Mouse (Mus musculus): ENCODE data around the gene Lrfn2. TPM values are rescaled to one million over a fixed set of nuclear protein-coding genes. Genes with fewer than 3 reads are reported as not detected.

The Lrfn2 gene
- polyA plus RNA-seq, 1 experiment from 2014 or later, result 0.23 TPM

- Histone ChIP-seq H3K4me3 (no peak overlapping the region), H3K27me3 (ENCODE audit: low read depth, poor library complexity, severe bottlenecking) (no peaks in the 10 kb centered on the region), H3K27ac (replicated peaks) (0 out of 2 replicates have a peak overlapping the region, but pooled peaks have one; percentile 17), H3K9me3 (replicated peaks) (no peaks in the 10 kb centered on the region), H3K36me3 (no peaks in the 10 kb centered on the region), H3K4me1 (peaks cover 15% of the 10 kb centered on the region)
- no peak for DNase-seq (ENCODE audit: low spot score)
- WGBS, result 88% methylated on average over 7 of the region's 7 CpGs
These were observed 98.1 kb downstream of the Lrfn2 start for GRCm38 (mm10) chr17:49030269-49030615.

DNA sequence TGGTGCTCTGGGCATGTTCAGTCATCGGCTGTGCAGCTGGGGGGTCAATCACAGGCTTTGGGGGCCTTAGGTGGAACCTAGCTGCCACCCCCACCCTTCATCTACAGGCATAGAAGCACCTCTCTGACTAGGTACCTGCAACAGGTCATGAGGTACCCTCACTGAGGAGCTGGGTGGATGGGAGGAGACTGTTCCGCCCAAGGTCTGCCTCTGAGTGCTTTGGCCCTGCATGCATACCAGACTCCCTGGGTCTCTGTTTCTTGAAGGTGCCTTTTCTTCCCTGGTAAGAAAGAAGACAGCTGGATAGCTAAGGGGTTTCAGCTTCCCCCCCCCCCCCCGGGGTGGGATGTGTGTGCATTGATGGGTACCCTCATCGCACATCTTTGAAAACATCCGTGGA, 98.7 kb downstream of the Lrfn2 start:
- H3K27ac ChIP-seq (replicated peaks), result 0 out of 2 replicates have a peak overlapping the region, but pooled peaks have one; percentile 17
- no peaks in the 10 kb centered on the region for H3K36me3 ChIP-seq
- H3K4me1 ChIP-seq, result peaks cover 15% of the 10 kb centered on the region
- H3K4me3 ChIP-seq, result no peak overlapping the region
- no peaks in the 10 kb centered on the region for H3K9me3 ChIP-seq (replicated peaks)
- 84% methylated on average over 5 of the region's 5 CpGs for WGBS
- no peaks in the 10 kb centered on the region for H3K27me3 ChIP-seq (ENCODE audit: low read depth, poor library complexity, severe bottlenecking)
- no peak for DNase-seq (ENCODE audit: low spot score)

DNA sequence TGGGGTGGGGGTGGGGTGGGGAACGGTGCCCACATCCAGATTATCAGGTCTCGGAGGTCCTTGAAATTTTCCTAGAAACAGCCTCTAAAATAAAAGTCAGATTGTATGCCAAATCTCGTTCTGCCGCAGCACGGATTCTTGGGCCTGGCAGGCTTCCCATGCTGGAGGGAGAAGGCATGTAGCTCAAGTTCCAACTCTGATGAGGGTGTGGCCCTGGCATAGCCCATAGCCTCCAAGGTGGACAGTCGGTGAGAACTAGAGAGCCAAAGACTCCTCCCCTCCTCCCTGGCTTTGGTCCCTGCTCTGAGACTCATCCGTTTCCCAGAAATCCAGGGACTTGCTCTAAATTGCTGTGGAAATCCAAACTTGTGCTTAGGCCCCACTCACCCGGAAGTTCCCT, 99.6 kb downstream of the Lrfn2 start:
- H3K27me3 ChIP-seq (ENCODE audit: low read depth, poor library complexity, severe bottlenecking), result no peaks in the 10 kb centered on the region
- no peaks in the 10 kb centered on the region for H3K36me3 ChIP-seq
- H3K4me1 ChIP-seq, result peaks cover 15% of the 10 kb centered on the region
- no peak overlapping the region for H3K27ac ChIP-seq (replicated peaks)
- H3K4me3 ChIP-seq, result no peak overlapping the region
- no peaks in the 10 kb centered on the region for H3K9me3 ChIP-seq (replicated peaks)
- 93% methylated on average over 8 of the region's 8 CpGs for WGBS
- DNase-seq (ENCODE audit: low spot score), result no peak

GRCm38 (mm10) chr17:49033276-49033675, 101.1 kb downstream of the Lrfn2 start:
- no peak for DNase-seq (ENCODE audit: low spot score)

DNA sequence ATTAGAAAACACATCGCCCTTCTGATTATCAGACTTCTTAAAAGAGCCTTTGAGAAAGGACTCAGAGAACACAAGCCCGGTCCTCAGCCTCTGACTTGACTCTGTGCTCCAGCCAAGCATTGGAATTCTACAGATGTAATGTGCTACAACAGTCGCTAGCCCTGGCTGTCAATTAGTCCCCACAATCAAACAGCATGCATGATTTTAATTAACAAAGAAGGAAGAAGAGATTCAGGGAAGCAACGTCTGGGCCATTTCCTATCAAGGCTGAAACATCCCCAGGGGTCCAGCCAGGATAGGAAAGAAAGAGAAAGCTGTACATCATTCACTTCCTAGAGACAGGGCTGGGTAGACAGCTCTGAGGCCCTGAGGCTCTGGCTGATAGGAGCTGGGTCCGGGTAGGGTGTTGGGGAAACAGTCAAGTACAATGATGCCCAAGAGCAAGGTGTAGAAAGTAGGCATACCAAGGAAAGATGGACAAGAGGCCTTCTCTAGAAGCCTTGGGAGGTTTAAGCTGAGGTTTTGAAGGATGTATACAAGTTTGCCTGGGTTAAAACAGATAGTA, 101.6 kb downstream of the Lrfn2 start:
- WGBS, result 37% methylated on average over 5 of the region's 5 CpGs
- H3K27me3 ChIP-seq (ENCODE audit: low read depth, poor library complexity, severe bottlenecking), result no peaks in the 10 kb centered on the region
- no peak overlapping the region for H3K27ac ChIP-seq (replicated peaks)
- no peak overlapping the region for H3K4me3 ChIP-seq
- H3K9me3 ChIP-seq (replicated peaks), result no peaks in the 10 kb centered on the region
- DNase-seq (ENCODE audit: low spot score), result no peak
- H3K36me3 ChIP-seq, result no peaks in the 10 kb centered on the region
- H3K4me1 ChIP-seq, result peaks cover 15% of the 10 kb centered on the region

More at GRCm38 (mm10) chr17:49033276-49033675, 101.1 kb downstream of the Lrfn2 start:
- H3K36me3 ChIP-seq, result no peaks in the 10 kb centered on the region
- no peak overlapping the region for H3K4me3 ChIP-seq
- no peak overlapping the region for H3K27ac ChIP-seq (replicated peaks)
- no peaks in the 10 kb centered on the region for H3K9me3 ChIP-seq (replicated peaks)
- H3K4me1 ChIP-seq, result peaks cover 15% of the 10 kb centered on the region
- H3K27me3 ChIP-seq (ENCODE audit: low read depth, poor library complexity, severe bottlenecking), result no peaks in the 10 kb centered on the region

DNA sequence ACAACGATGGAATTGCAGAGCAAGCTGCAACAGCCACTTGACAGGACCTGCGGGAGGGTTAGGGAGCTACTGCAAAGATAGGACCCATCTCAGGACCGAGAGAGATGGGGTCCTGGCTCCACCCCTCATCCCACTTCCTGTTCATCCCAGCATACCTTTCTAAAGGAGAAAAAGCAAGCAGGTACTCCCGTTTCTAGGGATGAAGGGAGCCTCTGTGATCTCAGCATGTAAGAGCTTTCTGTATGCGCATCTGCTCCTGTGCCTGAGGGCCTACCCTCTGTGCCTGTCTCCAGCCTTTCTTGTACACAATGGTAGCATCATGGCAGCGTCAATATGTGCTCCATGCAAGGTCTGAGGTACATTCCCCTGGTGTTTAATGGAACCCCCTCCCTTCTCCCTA, 102.9 kb downstream of the Lrfn2 start:
- WGBS, result 71% methylated on average over 6 of the region's 6 CpGs
- H3K9me3 ChIP-seq (replicated peaks), result no peaks in the 10 kb centered on the region
- peaks cover 8% of the 10 kb centered on the region for H3K4me1 ChIP-seq
- no peaks in the 10 kb centered on the region for H3K27me3 ChIP-seq (ENCODE audit: low read depth, poor library complexity, severe bottlenecking)
- DNase-seq (ENCODE audit: low spot score), result no peak
- no peak overlapping the region for H3K4me3 ChIP-seq
- H3K36me3 ChIP-seq, result no peaks in the 10 kb centered on the region
- no peak overlapping the region for H3K27ac ChIP-seq (replicated peaks)

DNA sequence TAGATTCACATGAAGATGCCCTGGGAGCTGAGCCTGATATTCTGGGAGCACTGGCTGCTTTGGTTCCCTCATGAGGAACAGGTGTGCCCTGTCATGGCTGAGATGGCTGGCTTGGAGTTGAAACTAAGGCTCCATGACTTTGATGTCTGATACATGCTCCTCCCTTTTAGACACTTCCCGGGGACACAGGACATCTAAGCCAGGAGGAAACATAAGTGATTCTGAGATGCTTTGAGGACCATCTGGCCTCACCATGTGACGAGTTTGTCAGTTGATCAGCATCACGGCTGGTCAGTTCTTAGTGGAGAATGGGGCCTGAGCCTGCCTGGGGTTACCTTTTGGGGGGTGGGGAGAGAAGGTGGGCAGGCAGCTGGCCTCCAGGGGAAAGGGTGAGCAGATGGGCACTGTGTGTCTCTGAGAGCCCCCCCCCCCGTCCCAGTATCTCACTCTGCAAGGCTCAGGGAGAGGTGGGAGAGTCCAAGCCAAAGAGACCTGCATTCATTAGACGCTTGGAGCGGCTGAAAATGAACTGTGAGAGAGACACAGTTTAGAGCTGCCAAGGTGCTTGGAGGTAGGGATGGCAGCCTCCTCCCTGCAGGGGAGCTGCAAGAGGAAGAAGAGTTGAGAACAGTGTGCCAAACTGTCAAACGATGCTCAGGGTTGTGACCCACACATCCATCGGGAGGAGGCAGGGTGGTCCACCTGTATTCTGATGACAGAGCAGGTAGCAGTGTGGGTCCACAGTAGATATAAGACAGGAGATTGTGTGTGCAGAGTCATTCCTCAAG, 105.2 kb downstream of the Lrfn2 start:
- no peak overlapping the region for H3K4me3 ChIP-seq
- no peak for DNase-seq (ENCODE audit: low spot score)
- no peaks in the 10 kb centered on the region for H3K27me3 ChIP-seq (ENCODE audit: low read depth, poor library complexity, severe bottlenecking)
- no peaks in the 10 kb centered on the region for H3K4me1 ChIP-seq
- H3K9me3 ChIP-seq (replicated peaks), result no peaks in the 10 kb centered on the region
- no peak overlapping the region for H3K27ac ChIP-seq (replicated peaks)
- no peaks in the 10 kb centered on the region for H3K36me3 ChIP-seq
- 85% methylated on average over 8 of the region's 8 CpGs for WGBS

DNA sequence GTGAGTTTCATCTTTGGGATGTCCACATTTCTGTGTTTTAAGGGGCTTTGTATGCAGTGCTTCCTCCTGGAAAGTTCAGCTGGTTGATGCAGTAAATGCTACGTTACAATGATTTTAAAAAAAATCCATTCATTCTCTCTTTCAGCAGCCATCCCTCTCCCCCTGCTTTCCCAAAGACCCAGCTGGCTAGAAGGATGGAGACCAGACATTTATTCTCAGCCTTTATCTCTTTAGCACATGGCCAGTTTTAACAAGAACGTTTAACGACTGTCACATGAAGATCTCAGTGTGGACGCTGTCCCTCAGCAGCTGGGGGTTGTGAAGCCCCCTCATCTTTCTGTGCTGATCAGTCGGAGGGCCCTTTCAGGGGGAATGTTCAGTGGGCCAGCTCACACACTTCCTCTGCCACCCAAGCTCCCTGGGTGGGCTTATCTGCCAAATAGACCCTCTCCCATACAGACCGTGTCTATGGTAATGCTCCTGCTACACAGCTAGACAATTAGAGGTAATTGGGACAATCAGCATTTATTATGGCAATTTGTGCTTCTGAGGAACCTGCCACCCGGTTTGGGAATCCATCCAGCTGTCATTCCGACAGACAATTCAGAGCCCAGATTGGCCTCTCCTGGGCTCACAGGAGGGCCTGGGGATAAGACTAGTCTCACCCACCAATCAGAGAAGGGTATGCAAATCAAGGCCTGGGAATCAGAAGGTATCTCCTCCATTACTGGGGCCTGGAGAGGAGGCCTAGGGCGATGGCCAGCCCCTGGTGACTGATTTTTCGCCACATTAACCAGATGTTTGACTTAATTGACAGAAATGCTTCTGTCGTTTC, 111.8 kb downstream of the Lrfn2 start:
- Histone ChIP-seq H3K27ac (replicated peaks) (0 out of 2 replicates have a peak overlapping the region, but pooled peaks have one; percentile 18), H3K36me3 (no peaks in the 10 kb centered on the region), H3K9me3 (replicated peaks) (no peaks in the 10 kb centered on the region), H3K4me3 (no peak overlapping the region), H3K27me3 (ENCODE audit: low read depth, poor library complexity, severe bottlenecking) (no peaks in the 10 kb centered on the region), H3K4me1 (peaks cover 16% of the 10 kb centered on the region)
- DNase-seq (ENCODE audit: low spot score), result peak; percentile 38
- WGBS, result 24% methylated on average over 11 of the region's 11 CpGs

DNA sequence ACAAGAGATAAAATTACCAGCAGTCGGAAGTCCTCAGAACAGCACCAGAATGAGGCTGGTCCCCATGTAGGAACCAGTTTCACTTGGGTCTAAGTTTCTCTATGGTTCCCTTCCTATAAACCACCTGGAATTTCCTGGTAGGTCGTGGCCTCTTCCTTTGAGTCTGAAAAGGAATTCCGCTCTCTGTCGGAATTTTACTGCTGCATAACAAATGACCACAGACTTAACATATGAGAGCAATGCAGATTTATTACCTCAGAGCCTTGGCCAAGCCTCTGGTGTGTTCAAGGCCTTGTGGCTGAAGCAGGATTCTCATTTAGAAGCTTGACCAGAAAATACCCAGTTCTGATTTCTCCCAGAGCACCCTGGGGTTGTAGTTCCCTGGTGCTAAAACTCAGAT, 115.7 kb downstream of the Lrfn2 start:
- Histone ChIP-seq H3K27me3 (ENCODE audit: low read depth, poor library complexity, severe bottlenecking) (no peaks in the 10 kb centered on the region), H3K27ac (replicated peaks) (no peak overlapping the region), H3K4me3 (no peak overlapping the region), H3K36me3 (no peaks in the 10 kb centered on the region), H3K9me3 (replicated peaks) (no peaks in the 10 kb centered on the region), H3K4me1 (peaks cover 16% of the 10 kb centered on the region)
- WGBS, result 76% methylated on average over 4 of the region's 4 CpGs
- no peak for DNase-seq (ENCODE audit: low spot score)

GRCm38 (mm10) chr17:49051231-49051630, 119.1 kb downstream of the Lrfn2 start:
- WGBS, result 84% methylated on average over 11 of the region's 11 CpGs
- Histone ChIP-seq H3K27ac (replicated peaks) (no peak overlapping the region), H3K27me3 (ENCODE audit: low read depth, poor library complexity, severe bottlenecking) (no peaks in the 10 kb centered on the region), H3K4me1 (no peaks in the 10 kb centered on the region), H3K4me3 (no peak overlapping the region), H3K36me3 (no peaks in the 10 kb centered on the region), H3K9me3 (replicated peaks) (no peaks in the 10 kb centered on the region)
- DNase-seq (ENCODE audit: low spot score), result no peak

GRCm38 (mm10) chr17:49061141-49061540, 129.0 kb downstream of the Lrfn2 start:
- peaks cover 15% of the 10 kb centered on the region for H3K4me1 ChIP-seq
- H3K36me3 ChIP-seq, result no peaks in the 10 kb centered on the region
- 93% methylated on average over 8 of the region's 8 CpGs for whole genome bisulfite sequencing
- no peaks in the 10 kb centered on the region for H3K9me3 ChIP-seq (replicated peaks)
- H3K27ac ChIP-seq (replicated peaks), result no peak overlapping the region
- DNase-seq (ENCODE audit: low spot score), result no peak
- no peak overlapping the region for H3K4me3 ChIP-seq
- H3K27me3 ChIP-seq (ENCODE audit: low read depth, poor library complexity, severe bottlenecking), result no peaks in the 10 kb centered on the region

GRCm38 (mm10) chr17:49063789-49064188, 131.6 kb downstream of the Lrfn2 start:
- Histone ChIP-seq H3K4me3 (no peak overlapping the region), H3K27ac (replicated peaks) (peak overlapping the region; percentile 33; the same call in 1 of the 2 replicates), H3K9me3 (replicated peaks) (no peaks in the 10 kb centered on the region), H3K27me3 (ENCODE audit: low read depth, poor library complexity, severe bottlenecking) (no peaks in the 10 kb centered on the region), H3K36me3 (no peaks in the 10 kb centered on the region), H3K4me1 (peaks cover 15% of the 10 kb centered on the region)
- no peak for DNase-seq (ENCODE audit: low spot score)
- WGBS, result 36% methylated on average over 3 of the region's 3 CpGs

GRCm38 (mm10) chr17:49064526-49064925, 132.3 kb downstream of the Lrfn2 start:
- no peaks in the 10 kb centered on the region for H3K27me3 ChIP-seq (ENCODE audit: low read depth, poor library complexity, severe bottlenecking)
- WGBS, result 90% methylated on average over 8 of the region's 8 CpGs
- no peak overlapping the region for H3K27ac ChIP-seq (replicated peaks)
- H3K4me3 ChIP-seq, result no peak overlapping the region
- H3K4me1 ChIP-seq, result peaks cover 15% of the 10 kb centered on the region
- H3K9me3 ChIP-seq (replicated peaks), result no peaks in the 10 kb centered on the region
- no peaks in the 10 kb centered on the region for H3K36me3 ChIP-seq
- DNase-seq (ENCODE audit: low spot score), result no peak
